Mouse (Mus musculus) gonadal fat pad, adult 2 months (tissue): ENCODE data around the gene C6. TPM values are rescaled to one million over a fixed set of nuclear protein-coding genes. Genes with fewer than 3 reads are reported as not detected.

Experiments used
- DNase-seq: peaks from one replicate; pipeline ENCODE4 v3.0.0-alpha.2; 2012; ENCODE audit warnings: low read depth
- polyA plus RNA-seq: library from polyadenylated mRNA; depleted of rRNA; stranded (reverse); fragments of >200 nt; gene quantifications from 2 replicates; pipeline ENCODE4 v1.2.3, GENCODE M21; 2012; rRNA removed

The C6 gene
- polyA plus RNA-seq, result 3.3 and 4.0 TPM in 2 replicates

DNA sequence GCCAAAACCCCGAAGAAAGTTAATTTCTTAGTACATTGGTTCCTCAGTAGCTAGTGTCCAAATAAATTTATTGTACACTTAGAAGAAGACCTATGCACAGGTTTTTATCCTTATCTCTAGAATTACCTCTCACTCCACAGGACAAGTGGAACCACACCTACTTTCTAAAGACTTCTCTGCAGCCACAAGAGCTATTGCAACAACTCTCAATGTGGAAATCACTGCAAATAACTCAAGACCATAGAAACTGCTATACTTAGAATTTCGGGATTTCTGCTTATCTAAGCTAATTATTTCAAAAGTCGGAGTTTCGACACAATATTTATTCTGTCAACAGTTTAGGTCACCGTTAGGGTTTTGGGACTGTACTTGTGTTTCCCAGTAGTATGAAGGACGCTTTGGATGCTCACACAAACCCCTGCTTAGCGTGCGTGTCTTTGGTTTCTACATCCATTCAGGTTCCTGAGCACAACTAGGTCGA is at the start of gene C6:
TSS of gene C6 (plus strand) at position 346 of the 481 bp plus-strand sequence.
- DNase-seq, result no peak

DNA sequence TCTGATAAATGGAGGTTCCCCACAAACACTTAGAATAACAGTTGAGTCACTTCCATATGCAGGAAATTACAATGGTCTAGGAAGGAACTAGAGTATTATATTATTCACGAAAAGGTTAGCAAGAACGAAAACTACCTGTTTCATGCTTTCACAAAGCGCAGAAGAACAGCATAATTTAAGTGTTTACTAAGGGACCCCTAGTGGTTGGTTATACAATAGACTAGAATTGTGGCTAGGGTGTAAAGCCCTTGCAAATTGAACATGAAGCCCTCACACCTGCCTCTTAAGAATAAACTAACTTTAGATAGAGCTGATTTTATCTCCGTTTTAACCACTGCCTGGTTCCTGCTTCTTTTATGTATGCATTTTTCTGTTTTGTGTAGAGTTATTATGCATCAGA is 29.4 kb upstream of the C6 start:
- no peak for DNase-seq

DNA sequence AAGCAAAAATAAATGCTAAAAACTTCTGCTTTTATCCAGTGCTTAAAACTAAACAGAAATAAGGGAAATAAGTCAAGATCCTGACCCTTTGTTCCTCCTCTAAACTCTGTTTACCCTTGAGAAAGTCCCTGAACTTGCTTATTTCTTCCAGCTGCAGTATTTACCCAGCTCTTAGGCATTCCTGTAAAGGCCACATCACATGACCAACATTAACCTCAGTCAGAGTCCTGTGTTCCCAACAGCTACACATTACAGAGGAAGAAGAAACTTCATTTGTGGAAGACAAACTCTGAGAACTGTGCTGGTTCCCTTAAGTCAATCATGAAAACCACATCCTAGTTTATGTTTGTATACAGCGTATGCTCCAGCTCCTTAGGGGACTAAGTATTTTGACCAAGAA is 7.2 kb downstream of the C6 start:
- DNase-seq, result no peak

DNA sequence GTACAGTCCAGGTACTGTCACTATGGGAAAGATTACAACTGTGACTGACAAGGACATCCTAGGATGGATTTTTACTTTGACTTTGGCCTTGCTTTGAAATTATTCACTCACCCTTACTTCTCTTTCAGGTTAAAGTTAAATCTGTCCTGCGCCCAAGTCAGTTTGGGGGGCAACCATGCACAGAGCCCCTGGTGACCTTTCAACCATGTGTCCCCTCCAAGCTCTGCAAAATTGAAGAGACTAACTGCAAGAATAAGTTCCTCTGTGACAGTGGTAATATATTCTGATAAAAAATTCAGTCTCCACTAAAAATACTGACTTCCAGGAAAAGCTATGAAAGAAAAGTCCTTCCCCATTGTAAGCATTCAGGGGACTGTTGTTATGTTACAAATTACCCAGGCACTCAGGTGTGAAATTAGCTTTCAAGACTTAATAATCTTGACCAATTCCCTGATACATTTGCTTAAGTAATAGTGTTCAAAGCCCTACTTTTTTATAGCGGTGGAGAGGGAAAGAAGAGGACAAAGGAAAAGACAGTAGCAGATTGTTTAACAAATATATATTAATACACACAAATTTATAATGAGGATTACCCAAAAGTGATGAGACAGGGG is 8.1 kb downstream of the C6 start:
- no peak for DNase-seq

DNA sequence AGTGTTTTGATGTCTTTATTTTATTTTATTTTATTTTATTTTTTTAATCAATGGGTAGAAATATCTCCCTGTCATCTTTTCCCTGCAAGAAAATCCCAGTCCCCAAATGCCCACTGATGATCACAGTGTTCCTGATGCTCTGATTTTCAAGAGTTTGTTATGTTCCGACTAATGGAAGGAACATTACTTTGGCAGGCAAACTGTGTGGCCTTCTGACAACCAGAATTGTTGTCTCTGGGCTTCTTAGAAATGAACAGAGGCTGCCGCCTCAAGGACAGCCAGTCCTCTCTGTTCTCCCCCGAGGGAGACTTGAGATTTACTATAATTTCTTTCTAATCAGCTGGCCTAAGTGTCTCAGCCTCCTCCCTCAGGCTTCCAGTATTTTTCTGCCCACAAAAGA is 20.7 kb downstream of the C6 start:
- no peak for DNase-seq

DNA sequence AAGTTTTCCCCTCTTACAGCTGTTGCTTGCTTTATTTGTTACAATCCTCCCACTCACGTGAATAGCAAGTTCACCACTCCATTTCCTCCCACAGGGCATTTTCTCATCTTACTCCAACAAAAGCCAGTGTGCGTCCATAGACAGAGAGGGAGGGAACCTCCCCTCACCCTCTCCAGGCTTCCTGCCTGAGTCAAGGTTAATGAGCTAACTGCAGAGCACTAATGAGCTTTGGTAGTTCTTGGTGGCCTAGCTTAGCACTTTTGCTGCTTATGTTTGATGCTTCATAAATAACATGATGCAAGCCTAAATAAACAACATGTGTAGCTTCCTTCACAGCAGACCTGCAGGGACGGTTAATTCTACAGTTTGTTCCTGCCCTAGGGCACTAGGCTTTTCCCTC is 63.4 kb downstream of the C6 start:
- DNase-seq, result no peak

DNA sequence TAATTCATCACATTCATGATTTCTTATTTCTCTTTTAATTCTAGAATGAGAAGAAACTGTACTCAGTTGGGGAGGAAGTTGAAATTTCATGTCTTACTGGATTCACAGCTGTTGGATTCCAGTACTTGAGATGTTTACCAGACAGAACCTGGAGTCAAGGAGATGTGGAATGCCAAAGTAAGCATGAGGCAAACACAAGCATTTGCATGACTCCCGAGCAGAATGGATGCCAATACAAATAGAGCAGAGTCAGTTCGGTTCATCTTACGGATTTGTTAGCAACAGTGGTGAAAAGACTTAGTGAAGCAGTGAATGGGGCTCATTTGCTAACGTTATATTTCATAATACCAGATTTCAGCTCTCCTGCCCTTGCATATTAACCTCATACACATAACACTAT is 69.9 kb downstream of the C6 start:
- DNase-seq, result peak; percentile 26

DNA sequence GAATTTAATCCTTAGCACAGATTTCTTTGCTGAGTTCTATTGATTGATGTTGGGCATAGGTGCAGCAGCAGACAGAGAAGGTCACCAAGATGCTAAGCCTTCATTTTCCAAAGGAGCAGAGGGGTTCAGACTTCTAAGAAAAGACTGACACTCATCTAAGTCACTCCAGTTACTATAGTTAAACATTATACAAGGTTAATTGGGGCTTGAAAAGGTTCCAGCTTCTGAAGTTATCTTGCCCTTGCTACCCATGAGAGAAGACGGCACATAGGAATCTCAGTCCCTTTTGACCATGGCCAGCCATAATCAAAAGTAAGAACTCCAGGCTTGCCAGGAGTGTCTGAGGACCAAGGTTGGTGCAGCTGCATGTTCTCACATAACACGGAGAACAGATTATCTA is 77.3 kb downstream of the C6 start:
- DNase-seq, result no peak

DNA sequence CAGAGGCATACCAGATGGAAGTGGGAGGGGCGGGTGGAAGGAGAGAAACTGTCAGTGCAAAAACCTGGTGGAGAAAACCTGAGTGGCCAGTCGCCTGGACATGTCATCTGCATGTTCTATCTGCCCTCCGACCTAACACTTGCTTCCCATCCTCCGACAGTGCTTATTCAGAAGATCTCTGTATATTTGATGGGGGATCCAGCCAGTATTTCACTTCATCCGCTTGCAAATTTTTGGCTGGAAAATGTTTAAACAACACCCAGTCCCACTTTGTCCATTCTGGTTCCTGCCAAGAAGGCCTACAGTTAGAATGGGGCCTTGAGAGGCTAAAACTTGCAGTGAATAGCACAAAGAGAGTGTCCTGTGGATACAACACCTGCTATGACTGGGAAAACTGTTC is 81.2 kb downstream of the C6 start:
- no peak for DNase-seq

DNA sequence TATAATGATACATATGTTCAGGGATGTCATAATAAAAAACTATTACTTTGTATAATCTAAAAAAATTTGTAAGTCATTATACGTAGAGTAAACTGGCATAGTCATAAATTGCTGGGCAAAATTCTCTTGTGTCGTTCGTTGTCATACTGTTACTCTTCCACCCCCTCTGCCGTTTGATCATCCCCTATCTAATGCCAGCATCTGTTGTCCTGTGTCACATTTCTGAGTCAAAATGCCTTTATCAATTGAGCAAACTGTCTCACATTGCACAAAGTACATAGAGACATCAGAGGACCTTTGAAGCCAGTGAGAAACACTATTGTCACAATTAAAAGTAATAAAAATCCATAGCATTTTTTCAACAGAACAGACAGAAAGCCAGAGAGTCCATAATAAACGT is 88.0 kb downstream of the C6 start:
- no peak for DNase-seq

DNA sequence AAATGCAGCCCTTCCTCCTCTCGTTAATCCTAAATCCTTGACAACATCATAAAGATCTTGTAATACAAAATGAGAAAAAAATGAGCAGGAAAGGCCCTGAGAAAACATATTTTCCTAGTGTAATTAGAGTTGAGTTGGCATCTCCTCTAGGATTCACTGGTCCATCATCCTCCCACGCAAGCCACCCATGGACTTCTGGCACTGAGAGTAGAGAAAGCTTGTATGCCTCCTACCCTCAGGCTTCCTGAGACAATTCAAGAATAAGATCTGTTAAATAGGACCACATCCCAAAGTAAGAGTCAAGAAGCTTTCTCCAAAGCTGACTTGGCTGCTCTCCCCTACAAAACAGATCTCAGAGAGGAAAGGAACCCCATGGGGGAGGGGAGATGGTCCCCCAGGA is 88.7 kb downstream of the C6 start:
- DNase-seq, result no peak

DNA sequence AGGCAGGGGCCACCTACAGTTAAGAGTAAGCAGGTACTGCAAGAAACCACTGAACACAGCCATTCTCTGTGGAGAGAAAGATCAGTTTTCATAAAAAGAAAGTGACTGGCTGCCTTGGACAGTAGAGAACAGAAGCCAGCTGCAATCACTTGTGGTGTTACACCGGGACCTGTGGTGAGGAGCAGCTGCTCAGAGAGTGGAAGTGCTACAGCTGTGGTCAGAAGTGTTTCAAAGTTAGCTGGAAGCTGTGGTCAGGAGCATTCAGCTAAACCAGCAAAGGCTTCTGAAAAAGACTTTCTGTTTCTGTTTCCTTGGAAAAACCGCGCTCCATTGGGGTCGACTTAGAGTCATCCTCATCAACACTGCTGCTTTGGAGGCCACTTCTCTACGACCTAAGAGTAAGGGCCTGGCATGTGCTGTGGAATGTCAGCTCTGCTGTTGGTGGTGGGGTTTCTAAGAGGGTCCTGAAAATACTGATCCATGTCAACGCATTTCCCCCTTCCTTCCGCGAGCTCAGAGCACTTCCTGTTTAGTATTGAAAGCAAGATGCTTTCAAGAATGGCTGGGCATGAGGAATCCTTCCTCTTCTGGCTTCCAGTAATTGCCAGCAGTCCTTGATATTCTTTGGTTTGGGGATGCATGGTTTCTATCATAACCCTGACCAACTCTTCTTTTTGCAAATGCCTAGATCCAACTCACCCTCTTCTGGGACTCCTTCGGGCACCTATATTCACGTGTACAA is 89.9 kb downstream of the C6 start:
- no peak for DNase-seq

DNA sequence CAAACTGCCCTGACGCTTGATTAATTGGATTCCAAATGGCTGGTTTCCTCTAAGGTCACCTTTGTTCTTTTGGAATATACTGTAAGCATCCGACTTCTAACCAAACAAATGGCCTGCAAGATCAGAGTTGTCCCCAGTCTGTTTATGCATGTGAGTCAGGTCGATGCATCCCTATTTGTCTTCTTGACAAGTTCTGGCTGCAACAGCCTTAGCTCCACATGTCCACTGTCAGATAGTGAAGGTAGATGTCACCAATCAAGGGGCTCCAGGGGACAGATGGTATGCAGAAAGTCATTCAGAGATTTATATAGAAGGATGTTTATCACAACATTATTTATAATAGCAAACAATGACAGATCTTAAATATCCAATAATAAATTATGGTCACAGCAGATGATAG is 91.5 kb downstream of the C6 start:
- DNase-seq, result no peak

DNA sequence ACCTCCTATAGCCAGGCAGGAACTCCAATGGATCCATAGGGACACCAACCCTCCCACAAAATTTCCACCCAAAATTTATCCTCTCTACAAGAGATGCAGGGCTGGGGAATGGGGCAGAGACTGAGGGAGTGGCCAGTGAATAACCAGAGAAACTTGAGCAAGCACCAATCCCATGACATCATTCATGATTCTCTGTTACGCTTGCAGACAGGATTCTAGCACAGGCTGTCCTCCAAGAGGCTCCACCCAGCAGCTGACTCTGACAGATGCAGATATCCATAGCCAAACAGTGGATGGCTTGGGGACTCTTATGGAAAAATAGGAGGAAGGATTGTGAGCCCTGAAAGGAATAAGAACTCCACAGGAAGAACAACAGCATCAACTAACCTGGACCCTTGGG is 94.2 kb downstream of the C6 start:
- no peak for DNase-seq

DNA sequence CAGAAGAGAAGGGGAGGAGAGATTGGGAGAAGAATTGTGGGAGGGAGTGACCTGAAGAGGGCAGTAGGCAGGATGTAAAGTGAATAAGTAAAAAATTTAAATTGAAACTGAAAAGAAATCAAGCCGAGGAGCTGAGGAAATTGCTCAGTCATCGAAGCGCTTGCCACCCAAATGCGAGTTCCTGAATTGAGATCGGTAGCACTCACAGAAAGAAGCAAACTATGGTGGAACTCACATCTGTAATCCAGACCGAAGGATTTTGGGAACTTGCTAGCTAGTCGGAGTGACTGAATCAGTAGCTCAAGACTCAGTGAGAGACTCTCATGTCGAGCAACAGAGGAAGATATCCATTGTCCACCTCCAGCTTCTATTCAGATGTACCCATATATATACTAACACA is 94.8 kb downstream of the C6 start:
- no peak for DNase-seq

DNA sequence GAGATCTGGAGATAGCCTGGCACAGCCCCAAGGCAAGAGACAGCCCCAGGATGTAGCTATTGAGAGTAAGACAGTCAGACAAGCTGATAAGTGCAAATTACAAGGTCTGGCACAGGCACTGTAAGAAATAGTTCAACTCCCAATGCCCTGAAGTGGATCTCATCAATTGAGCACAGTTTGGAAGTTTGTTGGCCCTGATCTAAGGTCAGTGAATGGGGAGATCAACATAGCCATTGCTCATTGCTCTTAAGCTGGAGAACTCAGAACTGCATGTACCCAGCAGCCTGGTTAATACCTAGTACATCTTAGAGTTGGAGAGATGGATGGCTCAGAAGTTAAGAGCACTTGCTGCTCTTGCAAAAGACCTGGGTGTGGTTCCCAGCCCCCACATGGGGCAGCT is 100.8 kb downstream of the C6 start:
- no peak for DNase-seq

DNA sequence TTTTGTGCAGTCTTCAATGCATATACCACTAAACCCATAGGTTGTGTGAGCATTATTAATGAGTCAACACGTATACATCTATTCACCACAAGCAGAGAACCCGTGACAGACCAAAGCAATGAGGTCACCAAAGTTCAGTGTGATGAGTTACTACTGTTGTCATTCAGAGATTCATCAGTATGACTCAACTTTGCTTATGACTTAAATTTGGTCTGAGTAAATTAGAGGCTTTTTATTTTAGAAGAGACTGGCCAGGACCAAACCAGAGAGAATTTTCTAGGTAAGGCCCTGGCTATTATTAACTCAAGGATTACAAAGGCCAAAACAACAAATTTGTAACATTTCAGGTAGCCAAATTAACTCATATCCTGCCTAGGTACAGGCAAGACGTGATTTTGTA is 109.4 kb downstream of the C6 start:
- DNase-seq, result no peak

DNA sequence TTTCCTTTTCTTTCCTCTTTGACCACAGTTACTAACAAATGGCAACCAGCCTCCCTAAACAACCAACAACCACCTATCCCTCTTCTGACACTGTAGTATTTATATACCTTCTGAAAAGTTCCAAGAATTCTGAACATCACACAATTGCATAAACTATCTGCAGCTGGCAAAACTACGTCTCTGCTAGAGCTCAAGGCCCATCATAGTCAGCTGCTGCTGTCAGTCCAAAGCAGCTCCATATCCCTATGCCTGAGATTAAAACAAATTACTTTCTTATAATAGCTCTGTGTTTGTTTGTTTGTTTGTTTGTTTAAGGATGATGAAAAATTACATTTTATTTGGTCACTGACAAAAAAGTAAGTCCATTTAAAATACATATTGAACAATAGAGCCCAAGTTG is 123.0 kb downstream of the C6 start:
- no peak for DNase-seq

Other genes with a start within 250 kb of the C6 start
- 0.58 and 1.1 TPM in 2 replicates for gene Mroh2b, start 171.6 kb downstream of the C6 start, polyA plus RNA-seq